Mouse (Mus musculus) C2C12 (cell line): ENCODE results near the gene Rbx1.

ENCODE experiments used
- CTCF ChIP-seq: IDR thresholded peaks from one replicate; pipeline ENCODE4 v1.5.1; 2011; ENCODE audit not compliant: control insufficient read depth, insufficient read depth, insufficient read length
- MAX ChIP-seq: IDR thresholded peaks from one replicate; pipeline ENCODE4 v1.6.1; 2011; ENCODE audit warnings: mild to moderate bottlenecking, control low read depth

- TF ChIP-seq CTCF: no peak
- TF ChIP-seq MAX: no peak
Measured at GRCm38 (mm10) chr15:81523901-81524300, 57.8 kb downstream of the Rbx1 start.
